Mouse (Mus musculus) spleen, adult 18-20 months (tissue): ENCODE results near the gene Fcamr.

ENCODE experiments used
- DNase-seq, 2 experiments: peaks; one replicate each; pipeline ENCODE4 v3.0.0; 2022; ENCODE audit warnings: mixed read lengths in 2 of 2

Fcamr gene

DNA sequence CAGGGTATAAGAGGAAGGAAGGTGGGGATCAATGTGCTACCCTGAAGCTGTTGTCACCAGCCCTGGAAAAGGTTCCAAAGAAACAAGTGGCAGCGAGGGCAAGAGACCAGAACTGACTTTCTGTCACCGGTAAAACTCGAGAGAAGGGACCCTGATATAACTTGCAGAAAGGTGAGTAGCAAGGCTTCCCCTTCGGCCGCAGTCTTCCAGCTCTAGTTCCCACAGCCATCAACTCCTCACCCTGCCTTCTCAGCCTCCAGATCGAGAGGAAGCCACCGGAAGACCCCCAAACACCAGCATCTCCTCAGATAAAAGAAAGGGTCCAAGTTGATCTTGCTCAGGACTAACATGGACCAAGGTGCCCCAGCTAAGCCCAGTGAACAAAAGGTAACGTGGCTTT is at the start of gene Fcamr:
TSS of gene Fcamr (plus strand) at position 301 of the 400 bp plus-strand sequence.
- no peak for DNase-seq

DNA sequence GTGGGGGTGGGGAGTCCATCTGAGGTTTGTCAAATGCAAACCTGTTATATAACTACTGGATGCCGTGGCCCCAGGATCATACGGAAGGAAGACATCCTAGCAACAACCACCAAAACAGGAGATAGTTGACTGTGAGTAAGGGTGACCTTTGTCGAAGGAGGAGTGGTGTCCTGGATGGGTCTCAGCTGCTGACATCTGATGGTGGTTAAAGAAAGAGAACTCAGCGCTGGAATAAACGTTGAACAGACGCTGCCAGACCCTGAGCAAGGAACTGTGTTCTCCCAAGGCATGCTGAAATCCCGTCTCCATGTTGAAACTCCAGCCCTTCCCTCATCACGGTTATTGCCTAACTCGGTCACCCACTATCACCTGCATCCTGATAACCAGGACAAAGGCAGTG is 41.0 kb upstream of the Fcamr start:
- no peak for DNase-seq

DNA sequence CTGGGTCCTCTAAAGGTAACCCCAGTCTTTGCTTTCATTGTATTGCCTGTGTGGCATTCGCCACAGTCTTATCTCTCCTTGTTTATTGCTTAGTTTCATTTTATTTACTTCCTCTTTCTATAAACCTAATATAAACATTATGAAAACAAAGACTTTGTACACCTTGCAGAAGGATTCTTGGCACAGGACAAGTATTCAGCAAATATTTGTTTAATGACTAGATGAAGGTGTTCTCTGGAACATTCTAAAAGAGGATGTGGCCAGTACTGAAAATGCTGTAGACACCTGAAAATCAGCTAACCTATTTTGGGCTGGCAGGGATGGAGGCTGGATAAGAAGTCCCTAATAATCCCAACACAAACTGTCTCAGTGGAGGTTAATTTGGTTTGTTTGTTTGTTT is 39.1 kb upstream of the Fcamr start:
- no peak for DNase-seq

DNA sequence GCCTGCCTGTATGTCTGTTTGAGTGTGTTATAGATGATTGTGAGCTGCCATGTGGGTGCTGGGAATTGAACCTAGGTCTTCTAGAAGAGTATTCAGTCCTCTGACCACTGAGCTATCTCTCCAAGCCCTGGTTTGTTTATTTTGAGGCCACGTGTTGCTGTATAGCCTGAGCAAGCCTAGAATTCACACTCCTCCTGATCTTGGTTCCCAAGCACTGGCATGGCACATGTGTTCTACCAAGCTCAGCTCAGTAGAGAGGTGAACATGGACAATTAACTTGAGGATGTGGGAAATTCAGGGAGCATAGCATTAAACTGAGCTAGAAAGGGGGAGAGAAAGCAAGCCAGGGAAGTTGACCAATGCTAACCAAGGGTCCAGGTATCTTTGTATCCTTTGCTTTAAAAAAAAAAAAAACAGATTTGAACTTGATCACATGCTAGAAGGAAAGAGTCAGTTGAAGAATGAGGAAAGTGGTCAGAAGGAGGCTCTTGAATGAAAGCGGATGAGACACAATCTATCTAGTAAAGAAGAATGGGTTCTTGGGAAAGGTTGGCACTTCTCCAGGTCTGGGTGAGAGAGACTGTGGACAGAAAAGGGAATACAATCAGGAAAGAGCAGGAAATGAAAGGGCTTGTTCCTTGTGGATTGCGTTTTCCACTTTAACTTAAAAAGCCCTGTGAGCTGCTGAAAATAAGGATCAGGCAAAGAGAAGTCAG is 38.5 kb upstream of the Fcamr start:
- no peak for DNase-seq

DNA sequence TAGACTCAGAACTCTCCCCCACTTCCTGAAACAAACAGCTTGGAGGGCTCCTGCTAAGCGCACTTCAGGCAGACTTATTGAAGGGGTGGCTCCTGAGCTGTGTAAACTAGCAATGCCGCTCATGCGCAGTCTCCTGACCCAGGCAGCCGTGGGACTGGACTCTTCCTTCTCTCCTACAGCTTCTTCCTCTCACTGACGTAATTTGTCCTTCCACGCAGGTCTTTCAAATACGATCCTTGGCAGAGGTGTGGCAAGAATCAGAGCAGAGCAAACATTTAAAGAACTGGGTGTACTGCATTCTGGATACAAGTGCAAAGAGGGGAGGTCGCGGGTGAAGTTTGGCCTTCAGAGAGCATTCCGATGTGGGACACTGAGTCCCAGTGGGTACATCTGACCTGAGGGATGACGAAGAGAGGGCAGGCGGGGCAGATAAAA is 36.7 kb upstream of the Fcamr start:
- DNase-seq = no peak

DNA sequence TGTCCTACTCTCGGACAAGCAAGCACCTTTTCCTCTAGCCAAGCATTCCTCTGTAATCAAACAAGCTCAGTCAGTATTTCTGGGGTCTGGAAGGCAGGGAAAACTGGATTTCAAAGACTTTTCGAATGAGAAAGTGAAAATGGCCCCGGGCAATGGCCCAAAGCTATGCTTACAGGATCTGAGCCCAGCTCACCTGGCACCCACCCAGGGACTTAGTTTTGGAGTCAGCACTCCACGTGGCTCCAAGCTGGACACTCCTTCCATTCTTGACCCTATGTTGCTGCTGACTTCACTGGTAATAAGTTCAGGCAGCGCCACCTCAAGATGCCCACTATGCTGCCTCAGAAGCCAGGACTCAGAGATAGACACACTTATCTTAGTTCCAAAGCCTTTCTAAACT is 33.6 kb upstream of the Fcamr start:
- DNase-seq = no peak

DNA sequence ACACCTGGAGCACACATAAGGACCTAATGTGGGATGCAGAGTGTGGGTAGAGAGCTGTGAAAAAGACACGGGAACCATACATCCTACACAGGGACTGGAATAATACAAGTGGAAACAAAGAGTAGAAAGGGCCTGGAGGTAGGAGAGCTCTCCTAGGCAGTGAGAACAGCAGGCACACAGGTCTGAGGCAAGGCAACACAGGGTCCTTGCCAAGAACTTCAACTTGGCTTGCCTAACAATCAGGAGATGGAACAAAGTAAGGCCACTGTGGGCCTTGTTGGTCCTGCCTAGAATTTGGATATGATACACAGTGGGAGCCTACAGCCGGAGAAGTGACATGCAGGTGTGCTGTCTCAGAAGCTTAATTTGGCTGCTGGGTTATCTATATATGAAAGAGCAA is 30.8 kb upstream of the Fcamr start:
- DNase-seq = no peak

DNA sequence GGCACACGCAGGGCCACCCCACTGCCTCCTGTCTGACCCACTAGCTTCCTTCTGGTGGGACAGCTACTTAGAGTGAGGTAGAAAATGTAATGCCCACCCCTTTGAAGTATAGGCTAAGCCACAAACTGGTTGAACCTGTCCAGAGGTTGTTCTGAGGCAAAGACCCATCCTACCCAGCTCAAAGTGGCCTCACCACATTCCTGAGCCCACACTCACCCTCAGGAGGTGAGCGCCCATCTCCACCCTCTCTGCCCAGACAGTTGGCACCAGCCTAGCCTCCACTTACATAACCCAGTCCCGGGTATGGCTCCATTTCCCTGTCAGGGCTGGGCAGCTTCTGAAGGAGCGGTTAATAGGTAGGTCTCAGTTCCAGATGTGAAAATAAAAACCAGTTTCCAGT is 30.2 kb upstream of the Fcamr start:
- no peak for DNase-seq

DNA sequence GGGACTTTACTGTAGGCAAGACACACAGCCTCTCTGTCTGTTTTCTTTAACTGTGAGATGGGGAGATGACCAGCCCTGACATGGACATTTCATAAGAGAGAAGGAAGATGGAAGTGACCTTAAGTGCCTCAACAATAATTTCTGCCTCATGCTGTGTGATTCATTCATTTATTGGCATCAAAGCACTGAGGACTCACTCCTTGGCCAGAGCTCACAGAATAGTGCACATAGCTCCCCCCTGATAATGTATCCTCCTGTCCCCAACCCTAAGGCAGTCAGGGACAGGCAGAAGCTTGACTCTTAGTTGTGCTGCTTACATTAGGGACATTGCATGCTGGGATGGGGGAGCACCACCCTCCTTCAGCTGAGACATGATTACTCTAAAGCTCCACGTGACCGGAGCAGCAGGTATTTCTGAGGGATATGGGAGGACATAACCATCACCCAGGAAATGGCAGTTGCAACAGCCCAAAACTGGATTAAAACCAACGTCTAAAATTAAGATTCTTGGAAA is 29.7 kb upstream of the Fcamr start:
- no peak for DNase-seq

DNA sequence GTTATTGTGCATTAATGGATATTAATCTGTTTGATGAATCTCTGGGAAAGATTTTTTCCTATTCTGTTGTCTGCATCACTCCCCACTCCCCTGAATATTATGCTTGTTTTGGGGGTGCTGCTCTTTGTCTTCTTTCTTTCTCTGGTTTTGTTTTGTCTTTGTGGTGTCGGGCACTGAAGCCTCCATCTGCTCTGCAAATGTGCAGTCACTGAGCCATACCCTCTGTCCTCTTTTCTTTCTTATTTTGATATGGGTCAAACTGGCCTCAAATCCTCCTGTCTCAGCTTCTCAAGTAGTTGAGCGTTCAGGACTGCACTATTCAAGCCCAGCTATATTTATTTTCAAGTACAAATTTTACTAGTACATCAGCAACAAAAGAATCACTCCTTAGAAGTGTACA is 25.5 kb upstream of the Fcamr start:
- DNase-seq = no peak

DNA sequence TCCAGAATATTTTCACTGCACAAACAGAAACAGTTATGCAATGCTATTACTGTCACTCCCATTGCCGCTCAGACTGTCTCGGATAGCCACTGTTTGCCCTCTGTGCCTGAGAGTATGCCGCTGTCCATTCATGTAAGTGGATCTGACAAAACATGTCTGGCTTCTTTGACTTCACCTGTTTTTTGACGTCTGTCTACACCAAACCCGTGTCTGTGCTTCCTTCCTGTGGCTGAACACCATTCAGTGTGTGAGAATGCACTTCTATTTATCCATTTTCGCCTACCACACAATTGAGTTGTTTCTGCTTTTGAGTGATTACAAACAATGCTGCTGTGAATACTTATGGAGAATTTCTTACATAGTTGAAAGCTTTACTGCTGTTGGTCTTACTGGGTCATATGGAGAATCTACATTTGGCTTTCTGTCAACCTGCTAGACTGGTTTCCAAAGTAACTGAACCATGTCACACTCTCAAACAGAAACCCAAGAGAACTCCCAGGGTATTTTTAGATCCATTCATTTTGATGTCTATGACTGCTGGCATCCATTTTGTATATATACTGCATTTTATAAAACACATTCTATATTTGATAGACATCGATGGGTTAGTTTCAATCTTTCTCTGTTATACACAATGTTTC is 24.9 kb upstream of the Fcamr start:
- DNase-seq = no peak

DNA sequence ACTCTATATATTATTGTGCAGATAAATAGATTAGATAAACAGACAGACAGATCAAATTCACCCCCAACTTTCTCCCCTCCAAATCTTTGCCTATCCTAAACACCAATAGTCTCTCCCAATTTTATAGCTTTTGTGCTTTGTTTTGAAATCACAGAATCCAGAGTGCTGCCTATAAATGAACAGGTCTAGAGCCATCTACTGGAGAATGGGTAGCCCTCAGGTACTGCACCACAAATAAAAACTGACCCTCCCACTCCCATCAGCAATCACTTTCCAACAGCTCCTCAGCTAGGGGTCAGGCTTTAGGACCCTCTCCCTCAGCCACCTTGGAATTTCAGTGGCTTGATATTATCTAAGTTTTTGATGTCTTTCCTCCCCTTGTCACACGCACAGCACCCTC is 24.1 kb upstream of the Fcamr start:
- no peak for DNase-seq

DNA sequence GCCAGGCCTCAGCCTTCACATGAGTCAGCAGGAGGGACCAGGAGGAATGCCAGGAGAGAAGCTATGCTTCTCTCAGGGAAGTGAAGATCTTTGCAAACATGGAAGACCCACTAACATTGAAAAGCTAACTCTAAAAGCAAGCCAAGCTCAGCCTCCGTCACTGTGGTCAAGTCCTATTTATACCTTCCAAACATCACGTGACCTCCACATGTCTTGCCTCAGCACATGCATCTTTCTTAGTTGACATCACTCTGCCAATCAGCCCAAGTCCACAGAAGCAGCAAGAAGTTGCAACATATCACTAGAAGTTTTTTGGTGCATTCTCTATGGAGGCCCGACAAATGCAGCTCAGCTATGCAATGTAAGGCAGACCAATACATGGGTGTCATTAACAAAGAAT is 20.8 kb upstream of the Fcamr start:
- DNase-seq = no peak

DNA sequence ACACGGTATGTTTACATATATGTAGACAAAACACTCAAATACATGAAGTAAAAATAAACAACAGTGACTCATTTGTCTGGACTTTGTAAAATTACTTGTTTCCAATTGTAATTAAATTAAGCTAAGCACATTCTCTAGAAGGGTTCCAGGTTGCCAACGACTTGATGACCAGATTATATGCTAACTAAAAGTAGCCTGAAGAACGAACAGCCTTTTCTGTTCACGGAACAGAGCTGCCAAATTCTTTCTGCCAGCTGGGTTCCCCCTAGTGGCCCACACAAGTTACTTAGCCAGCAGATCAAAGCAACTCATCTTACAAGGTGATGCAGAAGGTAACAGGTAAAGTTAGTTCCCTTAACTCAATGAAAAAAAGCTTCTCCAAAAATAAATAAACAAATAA is 16.6 kb upstream of the Fcamr start:
- peak in 1 of 2 experiments; percentile 23 for DNase-seq

DNA sequence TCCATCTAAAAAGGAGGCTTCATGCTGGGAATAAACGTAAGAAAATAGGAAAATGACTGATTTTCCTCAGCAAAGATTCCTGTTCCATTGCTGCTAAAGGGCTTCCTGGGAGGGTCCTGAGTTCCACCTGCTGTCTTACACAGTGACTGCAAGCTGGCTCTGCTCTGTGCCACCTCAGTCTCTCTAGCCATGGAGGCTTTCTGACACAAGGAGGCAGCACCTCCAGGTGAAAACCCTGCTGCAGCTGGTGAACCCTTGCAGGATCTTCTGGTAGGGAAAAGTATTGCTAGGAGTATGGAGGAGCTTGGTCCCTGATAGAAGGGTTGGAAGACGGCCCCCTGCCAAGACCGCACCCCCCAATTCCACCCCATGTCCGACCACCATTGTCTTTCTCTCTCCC is 13.7 kb upstream of the Fcamr start:
- no peak for DNase-seq

DNA sequence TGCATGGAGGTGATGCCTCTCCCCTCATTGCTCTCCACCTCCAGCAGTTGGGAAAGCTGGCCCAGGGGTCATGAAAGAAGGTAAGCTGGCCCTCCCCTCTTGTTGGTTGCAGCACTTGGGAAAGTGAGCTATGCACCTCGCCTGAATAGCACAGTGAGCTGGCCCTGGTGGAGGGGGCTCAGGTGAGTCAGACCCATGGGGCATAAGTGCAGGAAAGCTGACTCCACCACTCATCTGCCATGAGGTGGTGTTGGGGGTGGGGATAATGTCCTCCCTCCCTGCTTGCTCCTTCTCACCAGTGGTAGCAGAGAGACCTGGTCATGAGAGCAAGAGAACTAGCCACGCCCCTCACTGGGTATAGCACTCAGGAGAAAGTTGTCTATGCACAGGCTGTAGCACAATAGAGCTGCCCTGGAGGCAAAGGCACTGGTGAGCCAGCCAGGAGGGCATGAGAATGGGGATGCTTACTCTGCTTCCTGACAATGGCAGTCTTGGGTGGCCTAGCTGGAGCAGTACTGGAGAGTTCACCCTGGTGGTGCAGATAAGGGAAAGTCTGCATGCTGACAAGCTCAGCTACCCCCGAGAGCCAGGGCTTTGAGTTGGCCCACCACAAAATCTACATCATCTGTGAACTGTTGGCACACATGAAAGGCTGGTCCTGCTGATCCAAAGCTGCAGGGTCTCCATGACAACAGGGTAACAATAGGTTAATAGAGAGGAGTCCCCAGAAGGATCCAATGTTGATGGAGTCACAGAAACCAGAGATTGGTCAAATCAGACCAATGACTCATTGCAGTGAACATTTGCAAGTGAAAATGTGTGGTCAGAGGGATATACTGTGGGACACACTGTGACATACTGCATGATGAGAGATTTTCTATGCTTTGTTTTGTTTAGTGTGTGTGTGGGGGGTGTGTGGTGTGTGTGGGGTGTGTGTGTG is 10.9 kb upstream of the Fcamr start:
- DNase-seq = no peak

DNA sequence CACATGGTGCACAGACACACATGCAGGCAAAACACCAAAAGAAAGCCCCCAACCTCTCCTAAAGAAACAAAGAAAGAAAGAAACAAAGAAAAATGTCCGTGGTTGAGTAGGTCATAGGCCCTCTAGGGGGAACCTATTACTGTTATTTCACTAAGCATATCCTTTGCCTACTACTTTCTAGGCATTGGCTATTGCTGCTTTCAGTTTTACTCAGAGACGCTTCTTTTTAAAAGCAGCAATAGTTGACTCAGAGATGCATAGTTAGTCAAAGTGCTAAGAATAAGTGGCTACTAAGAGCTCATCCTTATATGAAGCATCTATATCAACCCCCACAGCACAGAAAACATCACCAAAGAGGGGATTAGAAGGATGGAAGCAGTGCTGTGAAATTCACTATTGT is 5.4 kb upstream of the Fcamr start:
- no peak for DNase-seq

DNA sequence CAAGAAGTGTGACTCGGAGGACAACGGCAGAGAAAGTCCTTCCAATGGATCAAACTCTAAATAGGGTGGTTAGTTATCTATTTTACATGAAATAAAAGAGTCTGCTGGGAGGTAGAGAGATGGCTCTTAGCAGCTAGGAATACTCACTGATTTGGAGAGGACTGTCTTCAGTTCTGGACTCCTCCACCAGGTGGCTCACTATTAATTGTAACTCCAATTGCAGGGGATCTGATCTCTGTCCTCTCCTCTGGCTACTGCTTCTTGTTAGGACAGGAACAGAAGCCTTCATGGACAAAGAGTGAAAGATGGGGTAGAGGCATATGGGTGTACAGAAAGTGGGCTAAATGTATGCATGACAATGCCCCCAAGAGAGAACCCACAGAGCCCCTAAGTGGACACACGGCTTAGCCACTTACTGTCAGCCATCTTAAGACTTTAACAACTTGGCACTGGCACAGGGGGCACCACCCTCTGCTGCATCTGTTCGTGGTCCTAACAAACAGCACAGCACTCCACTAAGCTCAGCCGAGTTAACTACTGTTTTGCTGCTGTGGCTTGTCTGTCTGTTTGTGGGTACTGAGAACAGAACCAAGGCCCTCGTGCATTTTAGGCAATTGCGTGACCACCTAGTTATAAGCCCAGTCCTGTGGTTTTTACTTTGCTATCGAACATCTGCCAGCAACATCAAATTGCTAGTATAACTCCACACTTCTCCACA is 3.6 kb upstream of the Fcamr start:
- peak in 1 of 2 experiments; percentile 78 for DNase-seq

DNA sequence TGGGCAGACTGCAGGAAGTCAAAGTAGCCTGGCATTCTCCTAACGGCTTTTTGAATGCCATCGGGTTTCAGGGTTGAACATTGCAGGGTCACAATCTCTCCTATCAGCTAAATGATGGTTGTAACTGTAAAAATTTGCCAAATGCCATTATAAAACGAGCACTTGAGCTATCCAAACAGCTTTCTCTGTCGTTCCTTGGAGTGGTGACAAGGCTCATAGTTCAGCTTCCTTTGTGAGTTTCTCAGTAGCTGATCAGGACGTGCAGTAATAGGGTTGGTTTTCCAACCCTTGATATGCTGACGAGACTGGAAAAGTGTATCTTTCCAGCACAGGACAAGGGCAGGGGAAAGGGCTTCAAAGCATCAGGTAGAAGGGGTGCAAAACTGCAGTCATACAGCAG is 2.7 kb upstream of the Fcamr start:
- no peak for DNase-seq

DNA sequence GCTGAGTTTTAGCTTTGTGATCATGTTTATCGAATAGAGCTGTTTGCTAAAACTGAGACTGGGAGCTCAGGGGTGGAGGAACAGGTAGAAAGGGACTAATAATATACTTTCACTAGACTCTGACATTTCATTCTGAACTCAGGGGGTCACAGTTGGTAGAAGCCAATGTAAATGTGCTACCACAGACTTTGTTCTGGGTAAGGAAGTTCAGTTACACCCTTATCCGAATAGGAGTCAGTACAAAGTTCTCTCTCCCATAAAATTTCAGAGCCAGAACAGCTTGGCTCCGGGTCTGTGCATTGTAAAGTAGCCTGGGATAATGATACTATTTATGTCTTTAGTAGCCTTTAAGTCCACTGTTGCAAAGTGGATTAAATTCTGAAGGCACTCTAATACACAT is 2.2 kb upstream of the Fcamr start:
- no peak for DNase-seq

DNA sequence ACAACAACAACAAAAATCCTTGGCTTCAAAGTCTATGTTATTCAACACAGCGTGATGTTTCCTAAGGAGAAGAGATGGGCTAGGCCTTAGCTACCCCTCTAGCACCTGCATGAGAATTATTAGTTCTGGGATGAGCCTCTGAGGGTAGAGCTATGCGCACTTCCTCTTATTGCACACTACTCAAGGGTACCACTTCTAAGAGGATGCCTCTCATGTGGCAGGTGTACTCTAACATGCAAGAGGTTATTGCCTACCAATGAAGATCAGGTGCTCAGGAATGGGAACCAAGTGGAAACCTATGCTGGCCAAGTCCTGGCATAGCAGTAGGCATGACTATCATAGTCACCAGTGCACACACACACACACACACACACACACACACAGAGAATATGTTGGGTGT is 1.3 kb upstream of the Fcamr start:
- no peak for DNase-seq

DNA sequence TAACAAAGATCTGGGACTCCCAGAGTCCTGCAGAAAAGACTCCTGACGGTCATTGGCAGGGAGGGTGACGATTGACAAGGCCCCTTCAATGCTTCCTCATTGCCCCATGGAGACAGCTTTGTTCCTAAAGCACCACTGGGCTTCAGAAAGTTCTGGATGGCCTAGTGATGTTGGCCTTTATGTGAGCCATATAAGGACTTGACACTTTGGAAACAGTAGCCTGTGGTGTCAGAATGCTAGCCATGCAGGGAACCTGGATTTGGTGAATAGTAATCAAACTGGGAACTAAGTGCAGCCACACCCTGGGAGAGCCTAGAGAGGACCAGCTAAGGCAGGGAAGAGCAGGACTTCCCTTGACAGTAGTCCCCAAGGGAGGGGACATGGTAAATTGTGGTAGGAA is 809 bp downstream of the Fcamr start:
- DNase-seq = no peak

DNA sequence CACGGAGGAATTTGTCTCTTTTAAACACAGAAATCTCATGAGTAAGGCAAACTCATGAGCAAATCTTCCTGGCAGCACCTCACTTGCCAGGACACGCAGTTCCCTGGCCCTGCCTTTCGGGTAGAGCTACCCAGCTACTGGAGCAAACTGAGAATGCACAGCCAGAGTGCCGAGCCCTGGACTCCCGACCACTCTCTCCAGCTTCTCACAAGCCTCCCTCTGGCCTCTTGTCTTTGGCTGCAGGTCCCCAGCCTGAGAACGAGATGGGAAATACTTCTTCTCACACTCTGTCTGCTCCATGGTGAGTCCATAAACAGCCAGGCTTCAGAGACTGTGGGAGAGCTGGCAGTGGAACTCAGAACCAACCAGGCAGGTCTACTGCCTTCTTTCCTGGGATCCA is 2.3 kb downstream of the Fcamr start:
- DNase-seq = no peak
